In the genomic region with DNA sequence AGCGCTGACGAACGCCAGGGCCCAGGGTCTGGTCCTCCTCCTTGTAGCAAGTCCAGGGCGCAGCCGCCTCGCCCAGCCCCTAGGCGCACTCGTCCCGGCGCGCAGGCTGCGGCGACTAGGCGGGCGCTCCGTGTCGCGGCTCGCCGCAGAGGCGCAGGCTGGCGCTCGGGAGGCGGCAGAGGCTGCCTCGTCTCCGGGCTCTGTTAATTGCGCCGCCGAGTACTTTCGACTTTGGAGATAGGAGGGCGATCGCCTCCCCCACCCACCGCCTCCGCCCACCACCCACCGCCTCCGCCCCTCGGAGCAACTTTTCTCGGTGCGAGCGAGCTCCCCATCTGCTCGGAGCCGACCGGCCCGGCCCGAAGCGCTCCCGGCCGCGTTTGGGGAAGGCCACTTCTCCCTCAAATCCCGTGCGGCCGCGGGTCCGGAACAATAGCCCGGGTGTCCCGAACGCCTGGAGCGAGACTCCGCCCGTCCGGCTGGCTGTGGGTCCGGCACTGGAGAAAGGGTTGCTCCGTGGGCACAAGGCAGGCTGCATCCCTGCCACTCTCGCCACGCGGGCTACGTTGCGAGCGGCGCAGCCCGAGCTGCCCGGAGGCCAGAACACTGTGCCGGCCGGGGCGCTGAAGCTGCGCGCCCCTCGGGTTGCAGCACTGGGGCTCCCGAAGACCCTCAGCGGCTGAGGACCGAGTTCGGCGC, we compare ENCODE assay signal across 8 mouse cellular contexts. TPM values are rescaled to one million over a fixed set of nuclear protein-coding genes. Genes with fewer than 3 reads are reported as not detected.
DNase-seq lines count a peak whose midpoint lies in the region; ATAC-seq and TF ChIP-seq lines count a peak whose summit lies in the region.

No protein-coding gene starts in this region.

- no peaks in the 10 kb centered on the region for H3K9me3 ChIP-seq in intestine, postnatal 0 days (ENCODE audit: control insufficient read depth)
- H3K9me3 ChIP-seq in liver, embryonic 15.5 days (replicated peaks), result no peaks in the 10 kb centered on the region
- no peaks in the 10 kb centered on the region for H3K9me3 ChIP-seq in neural tube, embryonic 13.5 days

- H3K4me1 ChIP-seq in intestine, postnatal 0 days (replicated peaks; ENCODE audit: control insufficient read depth, insufficient read depth, low read length), result no peaks in the 10 kb centered on the region
- peaks cover 15% of the 10 kb centered on the region for H3K4me1 ChIP-seq in liver, embryonic 15.5 days (replicated peaks)
- H3K4me1 ChIP-seq in neural tube, embryonic 13.5 days (replicated peaks), result peaks cover 52% of the 10 kb centered on the region

- H3K9ac ChIP-seq in intestine, postnatal 0 days (ENCODE audit: low read depth, low read length), result peak overlapping the region; percentile 71
- peak overlapping the region; percentile 11; the same call in 1 of the 2 replicates for H3K9ac ChIP-seq in liver, embryonic 15.5 days
- peak overlapping the region; percentile 73 for H3K9ac ChIP-seq in neural tube, embryonic 13.5 days

- H3K36me3 ChIP-seq in intestine, postnatal 0 days (ENCODE audit: control insufficient read depth, insufficient read depth), result no peaks in the 10 kb centered on the region
- H3K36me3 ChIP-seq in liver, embryonic 15.5 days (replicated peaks), result no peaks in the 10 kb centered on the region
- H3K36me3 ChIP-seq in neural tube, embryonic 13.5 days, result no peaks in the 10 kb centered on the region

- H3K27me3 ChIP-seq in intestine, postnatal 0 days (replicated peaks; ENCODE audit: control insufficient read depth, insufficient read depth, low read length), result peaks cover 42% of the 10 kb centered on the region
- peaks cover 95% of the 10 kb centered on the region for H3K27me3 ChIP-seq in liver, embryonic 15.5 days
- peaks cover 74% of the 10 kb centered on the region for H3K27me3 ChIP-seq in neural tube, embryonic 13.5 days

- peak overlapping the region; percentile 98 for H3K4me2 ChIP-seq in intestine, postnatal 0 days (replicated peaks; ENCODE audit: low read depth)
- H3K4me2 ChIP-seq in liver, embryonic 15.5 days, result peak overlapping the region; percentile 78
- peak overlapping the region; percentile 96 for H3K4me2 ChIP-seq in neural tube, embryonic 13.5 days

- DNase-seq in urinary bladder, adult 18-20 months (ENCODE audit: low spot score in 2 of 2), result peak; percentile 42 to 44
- no peak for DNase-seq in urinary bladder, postnatal 10 days (ENCODE audit: low spot score)
- peak; percentile 58 to 65 for DNase-seq in cerebellum, postnatal 25 days
- no peak for DNase-seq in frontal cortex, adult 2 months (ENCODE audit: extremely low spot score in 1 of 2, low spot score in 1 of 2)

- TF ChIP-seq CTCF in intestine, postnatal 0 days (IDR thresholded peaks at IDR 0.05; ENCODE audit: low read depth), result no peak

- WGBS in intestine, postnatal 0 days, result under 1% methylated on average over 58 of the region's 83 CpGs
- WGBS in liver, embryonic 15.5 days (ENCODE audit: insufficient replicate concordance), result under 1% methylated on average over 78 of the region's 83 CpGs
- under 1% methylated on average over 80 of the region's 83 CpGs for WGBS in neural tube, embryonic 13.5 days

- peak; percentile 36 for ATAC-seq in granulocyte monocyte progenitor cell, adult 5-6 weeks (replicated peaks; ENCODE audit: poor library complexity, severe bottlenecking)
- peak; percentile 71 for ATAC-seq in intestine, postnatal 0 days
- ATAC-seq in liver, embryonic 15.5 days (ENCODE audit: insufficient read depth), result peak; percentile 40
- ATAC-seq in neural tube, embryonic 13.5 days (ENCODE audit: low read depth), result peak; percentile 67

- peak overlapping the region; percentile 71 for H3K4me3 ChIP-seq in intestine, postnatal 0 days (ENCODE audit: low read depth, low read length)
- peak overlapping the region; percentile 61 for H3K4me3 ChIP-seq in liver, embryonic 15.5 days (replicated peaks)
- H3K4me3 ChIP-seq in neural tube, embryonic 13.5 days, result peak overlapping the region; percentile 72

- peak overlapping the region; percentile 57; the same call in 1 of the 2 replicates for H3K27ac ChIP-seq in intestine, postnatal 0 days (ENCODE audit: low read depth, low read length)
- H3K27ac ChIP-seq in liver, embryonic 15.5 days (replicated peaks), result no peak overlapping the region
- peak overlapping the region; percentile 81 for H3K27ac ChIP-seq in neural tube, embryonic 13.5 days (replicated peaks)

RNA-seq across cellular contexts. Expression of a gene that starts 6.0 kb away (rescaled TPM):
- 1.0 and 1.9 TPM in 2 replicates for total RNA-seq in granulocyte monocyte progenitor cell, adult 5-6 weeks (2014; fragmentation: Nextera tagmentation)
- total RNA-seq in granulocyte monocyte progenitor cell, adult 5-6 weeks (2017), result 0.56 and 7.2 TPM in 2 replicates
- polyA plus RNA-seq in intestine, postnatal 0 days (2015; fragmentation: Nextera tagmentation; extraction: Ambion mirVana), result 1.6 and 2.4 TPM in 2 replicates
- polyA plus RNA-seq in liver, embryonic 15.5 days (2015; fragmentation: Nextera tagmentation; extraction: Ambion mirVana), result 0.02 TPM in 1 of 2 replicates, not detected in the other
- 1.9 and 3.8 TPM in 2 replicates for polyA plus RNA-seq in neural tube, embryonic 13.5 days (2015; fragmentation: Nextera tagmentation; extraction: Ambion mirVana)
- 14.6 and 16.3 TPM in 2 replicates for polyA plus RNA-seq in frontal cortex, adult 2 months (2012; rRNA removed)

Comparison
In these comparisons a context has a peak if more than half of its experiments do, and no peak if none do; other contexts are left out.
1. DNase-seq: peak in urinary bladder, adult 18-20 months (2 of 2) and cerebellum, postnatal 25 days (2 of 2); none in urinary bladder, postnatal 10 days (single experiment) and frontal cortex, adult 2 months (0 of 2).
2. H3K9ac ChIP-seq: peak in every context shown above with its lines; median percentile 73 in neural tube, embryonic 13.5 days; 71 in intestine, postnatal 0 days; 11 in liver, embryonic 15.5 days.
3. Peak in every context shown above with its lines, with median percentiles within 50 percentile points of each other: ATAC-seq, H3K4me2 ChIP-seq and H3K4me3 ChIP-seq.